Mouse (Mus musculus) ES-E14 (cell line): ENCODE data around the gene Simc1. TPM values are rescaled to one million over a fixed set of nuclear protein-coding genes. Genes with fewer than 3 reads are reported as not detected.
A peak's percentile ranks its signal among the peaks of the same experiment; 100 is the strongest.

Source experiments
- DNase-seq: peaks from one replicate; pipeline ENCODE4 v3.0.0-alpha.2; 2013; ENCODE audit warnings: low read depth, low spot score
- H3K27ac ChIP-seq: 2 replicates; pipeline ENCODE4 v1.5.1; 2012; ENCODE audit warnings: low read depth, mild to moderate bottlenecking, low read length, moderate library complexity, mixed read lengths; ENCODE audit not compliant: poor library complexity, insufficient read depth, severe bottlenecking
- H3K36me3 ChIP-seq: 2 replicates; pipeline ENCODE4 v1.6.1; 2012; ENCODE audit warnings: mild to moderate bottlenecking, low read length, moderate library complexity, mixed read lengths; ENCODE audit not compliant: control insufficient read depth, poor library complexity, insufficient read depth, severe bottlenecking
- H3K4me1 ChIP-seq, 2 experiments: fragments of 150-350 bp in 1 of 2; sonication (generic) in 1 of 2; 2 replicates each; pipeline ENCODE4 v1.6.1; 2012; ENCODE audit warnings: low read length in 2 of 2, mild to moderate bottlenecking in 1 of 2, mixed read lengths in 1 of 2; ENCODE audit not compliant: control insufficient read depth in 2 of 2, insufficient read depth in 2 of 2, poor library complexity in 1 of 2
- H3K4me3 ChIP-seq, 2 experiments: fragments of 150-350 bp in 1 of 2; sonication (generic) in 1 of 2; 2 replicates each; pipeline ENCODE4 v1.5.1; 2012; ENCODE audit warnings: low read length in 2 of 2, low read depth in 1 of 2, mild to moderate bottlenecking in 1 of 2, mixed read lengths in 1 of 2; ENCODE audit not compliant: insufficient read depth in 1 of 2, poor library complexity in 1 of 2, severe bottlenecking in 1 of 2
- H3K9ac ChIP-seq: 2 replicates; pipeline ENCODE4 v1.6.1; 2012; ENCODE audit warnings: low read depth, mild to moderate bottlenecking, low read length, mixed read lengths; ENCODE audit not compliant: poor library complexity, insufficient read depth, severe bottlenecking
- H3K9me3 ChIP-seq: fragments of 150-350 bp; sonication (generic); 2 replicates; pipeline ENCODE4 v1.6.1; 2012; ENCODE audit warnings: low read depth, mild to moderate bottlenecking, low read length; ENCODE audit not compliant: control insufficient read depth, insufficient read depth
- CHD2 ChIP-seq: IDR thresholded peaks from 2 replicates; pipeline ENCODE4 v1.6.1; 2014; ENCODE audit warnings: mild to moderate bottlenecking, low read depth, low read length, inconsistent platforms
- HCFC1 ChIP-seq: IDR thresholded peaks from 2 replicates; pipeline ENCODE4 v1.6.1; 2012; ENCODE audit warnings: low read length, inconsistent platforms, borderline replicate concordance; ENCODE audit not compliant: insufficient read depth
- MAFK ChIP-seq: IDR thresholded peaks from 2 replicates; pipeline ENCODE4 v1.6.1; 2014; ENCODE audit warnings: mild to moderate bottlenecking, low read depth, low read length, inconsistent platforms; ENCODE audit not compliant: insufficient read depth
- ZC3H11A ChIP-seq: IDR thresholded peaks from 2 replicates; pipeline ENCODE4 v1.6.1; 2012; ENCODE audit warnings: low read depth, mild to moderate bottlenecking, inconsistent platforms, low read length, borderline replicate concordance
- ZNF384 ChIP-seq: IDR thresholded peaks from 2 replicates; pipeline ENCODE4 v1.6.1; 2012; ENCODE audit warnings: low read depth, low read length, inconsistent platforms
- in situ Hi-C, 2 experiments: fragments of 600-800 bp; cut with MboI; formaldehyde crosslinking; loops; one replicate each; pipeline ENCODE4 v1.15.1; 2025; ENCODE audit warnings: low sequenced_read_pairs in 2 of 2, inconsistent platforms in 1 of 2; ENCODE audit not compliant: unreplicated experiment in 2 of 2
- total RNA-seq: library from RNA; depleted of rRNA; stranded (reverse); fragments of 300-350 nt; gene quantifications from 2 replicates; pipeline ENCODE4 v1.2.3, GENCODE M21; 2012; rRNA removed

Simc1 gene
- total RNA-seq, 1 experiment: 10.8 TPM

DNA sequence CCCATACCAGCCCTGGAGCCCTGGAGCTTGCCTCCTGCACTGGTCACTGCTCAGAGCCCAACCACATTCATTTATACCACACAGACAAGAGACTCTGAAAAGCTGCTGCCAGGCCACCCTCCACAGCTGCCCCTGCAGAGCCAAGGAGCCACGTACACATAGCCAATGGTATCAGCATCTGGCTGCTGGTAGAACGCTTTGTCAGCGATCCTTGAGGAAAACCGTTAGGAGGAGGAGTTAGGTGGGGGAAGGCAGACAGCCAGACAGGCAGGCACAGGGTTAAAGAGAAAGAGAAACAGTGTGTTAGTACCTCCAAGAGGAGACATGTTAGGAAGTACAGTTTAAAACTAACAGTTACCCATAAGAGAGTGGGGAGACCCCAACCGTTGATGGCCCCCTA is 93.3 kb downstream of the Simc1 start:
- H3K4me1 ChIP-seq: peaks cover 2 to 6% of the 10 kb centered on the region in 2 experiments; a peak in 1 of 4 replicates
- no peaks in the 10 kb centered on the region for H3K9me3 ChIP-seq
- H3K27ac ChIP-seq: no peak overlapping the region
- no peak for DNase-seq
- H3K4me3 ChIP-seq: no peak overlapping the region
- H3K9ac ChIP-seq: no peak overlapping the region
- peaks cover 4% of the 10 kb centered on the region; the same call in 1 of the 2 replicates for H3K36me3 ChIP-seq
- in situ Hi-C loops: no loop called here
- TF ChIP-seq MAFK (0 out of 2 replicates have a peak, but pooled peaks have one; percentile 7), ZNF384 (no peak)

DNA sequence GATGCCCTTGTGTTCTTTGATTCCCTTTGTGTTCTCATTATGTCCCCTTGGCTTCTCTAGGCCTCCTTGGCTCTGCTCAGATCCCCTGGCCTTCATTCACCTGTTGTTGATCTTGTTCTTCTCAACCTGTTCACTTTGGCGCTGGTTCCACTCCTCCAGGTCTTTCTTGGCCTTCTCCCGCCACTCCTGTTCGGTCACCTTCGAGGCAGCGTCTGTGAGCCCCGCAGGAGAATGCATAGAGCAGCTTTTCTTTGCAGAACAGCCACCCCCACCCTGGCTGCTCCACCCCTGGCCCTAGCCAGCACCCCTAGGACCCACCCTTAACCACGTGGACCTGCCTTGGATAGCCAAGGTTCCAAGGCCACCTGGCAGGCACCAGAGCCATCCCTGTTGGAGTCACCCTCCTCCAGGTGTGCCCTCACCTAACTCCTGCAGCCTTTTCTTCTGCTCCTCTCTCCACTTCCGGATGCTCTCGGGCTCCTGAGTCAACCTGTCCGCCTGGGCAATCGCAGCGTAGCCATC is 95.1 kb downstream of the Simc1 start:
- H3K9ac ChIP-seq: no peak overlapping the region
- H3K4me3 ChIP-seq: no peak overlapping the region
- TF ChIP-seq HCFC1 (no peak), MAFK (no peak), ZC3H11A (no peak), CHD2 (no peak), ZNF384 (no peak)
- in situ Hi-C loops: no loop called here
- no peaks in the 10 kb centered on the region for H3K9me3 ChIP-seq
- no peak overlapping the region for H3K27ac ChIP-seq
- 0 out of 2 replicates have a peak, but pooled peaks cover 2% of the 10 kb centered on the region for H3K36me3 ChIP-seq
- no peak for DNase-seq
- H3K4me1 ChIP-seq: peaks cover 5 to 20% of the 10 kb centered on the region in 2 experiments; a peak in 3 of 4 replicates

Other genes with a start within 250 kb of the Simc1 start
- gene Cplx2, start 132.4 kb upstream of the Simc1 start, total RNA-seq: 0.21 and 0.67 TPM in 2 replicates
- gene Thoc3, start 34.9 kb upstream of the Simc1 start, total RNA-seq: 54.6 and 81.8 TPM in 2 replicates
- 48.0 and 52.8 TPM in 2 replicates for gene 4833439L19Rik, start 61.7 kb downstream of the Simc1 start, total RNA-seq
- gene Arl10, start 71.2 kb downstream of the Simc1 start, total RNA-seq: 38.3 and 51.0 TPM in 2 replicates
- gene Nop16, start 86.3 kb downstream of the Simc1 start, total RNA-seq: 53.2 and 65.5 TPM in 2 replicates
- gene Higd2a, start 86.4 kb downstream of the Simc1 start, total RNA-seq: 108 and 156 TPM in 2 replicates
- 49.5 and 75.1 TPM in 2 replicates for gene Cltb, start 107.6 kb downstream of the Simc1 start, total RNA-seq
- 76.3 and 108 TPM in 2 replicates for gene Faf2, start 118.0 kb downstream of the Simc1 start, total RNA-seq
- gene Rnf44, start 190.1 kb downstream of the Simc1 start, total RNA-seq: 60.3 and 66.5 TPM in 2 replicates
- gene Cdhr2, start 197.7 kb downstream of the Simc1 start, total RNA-seq: 0.31 and 0.69 TPM in 2 replicates
- gene Gprin1, start 246.1 kb downstream of the Simc1 start, total RNA-seq: 0.37 and 0.58 TPM in 2 replicates